Comparison of ENCODE assay signal across 11 mouse cellular contexts in genomic region chr3:39718946-39719545, GRCm38 (mm10).
DNase-seq lines count a peak whose midpoint lies in the region.
"Had no signal": no experiment of that assay in that cellular context is flagged by ENCODE, and none has a peak within 500 bp of the region (broad histone marks: within the 10 kb centered on the region; RNA-seq: fewer than 3 reads in every experiment).

No protein-coding gene starts in this region.

- DNase-seq in layer of hippocampus, adult 11-12 months (ENCODE audit: low spot score) = peak; percentile 21
- no peak for DNase-seq in layer of hippocampus, postnatal 10 days (ENCODE audit: low spot score in 2 of 2)
- peak; percentile 7 to 15 for DNase-seq in frontal cortex, postnatal 14 days (ENCODE audit: low spot score in 2 of 2)
- DNase-seq in left cerebral cortex, adult 18-20 months (ENCODE audit: low spot score in 2 of 2) = peak; percentile 56 to 71
- DNase-seq in right cerebral cortex, postnatal 25 days = peak; percentile 47
- DNase-seq in adrenal gland, postnatal 10 days = no peak
- no peak for DNase-seq in ovary, postnatal 14 days (ENCODE audit: low spot score)
- DNase-seq in spleen, postnatal 4 days (ENCODE audit: low spot score in 2 of 2) = no peak
- DNase-seq: kidney, postnatal 14 days; liver, postnatal 0 days; thymus, adult 18-20 months had no signal

Comparison
In these comparisons a context has a peak if more than half of its experiments do, and no peak if none do; other contexts are left out.
1. DNase-seq: peak in layer of hippocampus, adult 11-12 months (single experiment), frontal cortex, postnatal 14 days (2 of 2), left cerebral cortex, adult 18-20 months (2 of 2) and right cerebral cortex, postnatal 25 days (single experiment); none in layer of hippocampus, postnatal 10 days (0 of 2), adrenal gland, postnatal 10 days (single experiment), ovary, postnatal 14 days (single experiment) and spleen, postnatal 4 days (0 of 2).